12 mouse cellular contexts compared by ENCODE assay signal in genomic region chr12:102698089-102698684, GRCm38 (mm10). TPM values are rescaled to one million over a fixed set of nuclear protein-coding genes. Genes with fewer than 3 reads are reported as not detected.
DNase-seq lines count a peak whose midpoint lies in the region; ATAC-seq and TF ChIP-seq lines count a peak whose summit lies in the region.
"Had no signal": no experiment of that assay in that cellular context is flagged by ENCODE, and none has a peak within 500 bp of the region (broad histone marks: within the 10 kb centered on the region; RNA-seq: fewer than 3 reads in every experiment).

No protein-coding gene starts in this region.

- H3K27ac ChIP-seq in heart, embryonic 16.5 days (ENCODE audit: low read length): peak overlapping the region; percentile 36; the same call in 1 of the 2 replicates
- peak overlapping the region; percentile 76 for H3K27ac ChIP-seq in intestine, postnatal 0 days (ENCODE audit: low read depth, low read length)
- no peak overlapping the region for H3K27ac ChIP-seq in neural tube, embryonic 14.5 days (ENCODE audit: low read depth, low read length)

- peak overlapping the region; percentile 56; the same call in 1 of the 2 replicates for H3K9ac ChIP-seq in heart, embryonic 16.5 days (ENCODE audit: low read length)
- H3K9ac ChIP-seq in intestine, postnatal 0 days (ENCODE audit: low read depth, low read length): 0 out of 2 replicates have a peak overlapping the region, but pooled peaks have one; percentile 26
- no peak overlapping the region for H3K9ac ChIP-seq in neural tube, embryonic 14.5 days (replicated peaks; ENCODE audit: low read depth, low read length)

- intact Hi-C loops in heart, postnatal 10 days (cut with DNase I): no loop called here

- H3K4me2 ChIP-seq in heart, embryonic 16.5 days (ENCODE audit: low read depth, low read length): 0 out of 2 replicates have a peak overlapping the region, but pooled peaks have one; percentile 14
- peak overlapping the region; percentile 30 for H3K4me2 ChIP-seq in intestine, postnatal 0 days (replicated peaks; ENCODE audit: low read depth)
- no peak overlapping the region for H3K4me2 ChIP-seq in neural tube, embryonic 14.5 days (ENCODE audit: low read depth, low read length)

- DNase-seq in heart, postnatal 10 days: no peak
- DNase-seq in embryo, embryonic 11 days: peak; percentile 57
- DNase-seq in adipocyte (ENCODE audit: low spot score): no peak
- no peak for DNase-seq in left cerebral cortex, adult 9 months (ENCODE audit: low spot score in 2 of 2)
- DNase-seq in spleen, postnatal 4 days (ENCODE audit: low spot score in 2 of 2): no peak
- DNase-seq: cerebellum, adult 2 months had no signal

- TF ChIP-seq CTCF in intestine, postnatal 0 days (IDR thresholded peaks at IDR 0.05; ENCODE audit: low read depth): no peak

- no peaks in the 10 kb centered on the region for H3K9me3 ChIP-seq in heart, embryonic 16.5 days (replicated peaks; ENCODE audit: control insufficient read depth, low read length)
- no peaks in the 10 kb centered on the region for H3K9me3 ChIP-seq in intestine, postnatal 0 days (ENCODE audit: control insufficient read depth)
- no peaks in the 10 kb centered on the region for H3K9me3 ChIP-seq in neural tube, embryonic 14.5 days (ENCODE audit: control insufficient read depth, low read length)

- H3K4me3 ChIP-seq in heart, embryonic 16.5 days (ENCODE audit: low read length): no peak overlapping the region
- no peak overlapping the region for H3K4me3 ChIP-seq in intestine, postnatal 0 days (ENCODE audit: low read depth, low read length)
- no peak overlapping the region for H3K4me3 ChIP-seq in neural tube, embryonic 14.5 days (ENCODE audit: low read depth, low read length)

- no peaks in the 10 kb centered on the region for H3K27me3 ChIP-seq in heart, embryonic 16.5 days (ENCODE audit: control insufficient read depth, insufficient read depth, low read length)
- H3K27me3 ChIP-seq in intestine, postnatal 0 days (replicated peaks; ENCODE audit: control insufficient read depth, insufficient read depth, low read length): no peaks in the 10 kb centered on the region
- no peaks in the 10 kb centered on the region for H3K27me3 ChIP-seq in neural tube, embryonic 14.5 days (ENCODE audit: control insufficient read depth, insufficient read depth, low read length)

- H3K4me1 ChIP-seq in heart, embryonic 16.5 days (ENCODE audit: control insufficient read depth, insufficient read depth, low read length): peaks cover 30% of the 10 kb centered on the region
- peaks cover 42% of the 10 kb centered on the region for H3K4me1 ChIP-seq in intestine, postnatal 0 days (replicated peaks; ENCODE audit: control insufficient read depth, insufficient read depth, low read length)
- peaks cover 31% of the 10 kb centered on the region for H3K4me1 ChIP-seq in neural tube, embryonic 14.5 days (ENCODE audit: control insufficient read depth, insufficient read depth, low read length)

- H3K36me3 ChIP-seq in heart, embryonic 16.5 days (ENCODE audit: control insufficient read depth, insufficient read depth): no peaks in the 10 kb centered on the region
- no peaks in the 10 kb centered on the region; the same call in 1 of the 2 replicates for H3K36me3 ChIP-seq in intestine, postnatal 0 days (ENCODE audit: control insufficient read depth, insufficient read depth)
- H3K36me3 ChIP-seq in neural tube, embryonic 14.5 days (ENCODE audit: control insufficient read depth, insufficient read depth, low read length): no peaks in the 10 kb centered on the region

- WGBS in heart, embryonic 16.5 days: 63% methylated on average over 1 of the region's 1 CpGs
- 25% methylated on average over 1 of the region's 1 CpGs for WGBS in intestine, postnatal 0 days
- 8% methylated on average over 1 of the region's 1 CpGs for WGBS in neural tube, embryonic 14.5 days

- ATAC-seq in heart, embryonic 16.5 days (replicated peaks; ENCODE audit: extremely low read depth, insufficient read depth, low FRiP score): peak; percentile 39
- ATAC-seq in intestine, postnatal 0 days: peak; percentile 76
- ATAC-seq in neural tube, embryonic 14.5 days (ENCODE audit: low read depth): peak; percentile 21; the same call in 1 of the 2 replicates

RNA-seq across cellular contexts. Expression of gene Itpk1, which starts 6.5 kb away (rescaled TPM):
- 7.2 and 8.8 TPM in 2 replicates for polyA plus RNA-seq in heart, embryonic 16.5 days (2015; fragmentation: Nextera tagmentation; extraction: Ambion mirVana)
- 10 to 100 TPM in 1 of 2 experiments, 1 to 10 TPM in 1; 9.6 to 11.2 TPM for total RNA-seq in heart, postnatal 10 days (2021)
- 56.3 and 57.4 TPM in 2 replicates for polyA plus RNA-seq in intestine, postnatal 0 days (2015; fragmentation: Nextera tagmentation; extraction: Ambion mirVana)
- polyA plus RNA-seq in neural tube, embryonic 14.5 days (2014; fragmentation: Nextera tagmentation; extraction: Ambion mirVana): 34.8 and 40.6 TPM in 2 replicates

RNA-seq across cellular contexts. Expression of gene Moap1, which starts 45.3 kb away (rescaled TPM):
- 19.0 and 19.5 TPM in 2 replicates for polyA plus RNA-seq in heart, embryonic 16.5 days (2015; fragmentation: Nextera tagmentation; extraction: Ambion mirVana)
- 10 to 100 TPM in 1 of 2 experiments, 1 to 10 TPM in 1; 9.1 to 10.5 TPM for total RNA-seq in heart, postnatal 10 days (2021)
- polyA plus RNA-seq in intestine, postnatal 0 days (2015; fragmentation: Nextera tagmentation; extraction: Ambion mirVana): 10.8 and 12.2 TPM in 2 replicates
- 68.8 and 81.1 TPM in 2 replicates for polyA plus RNA-seq in neural tube, embryonic 14.5 days (2014; fragmentation: Nextera tagmentation; extraction: Ambion mirVana)

RNA-seq across cellular contexts. Expression of gene Tmem251, which starts 45.4 kb away (rescaled TPM):
- polyA plus RNA-seq in heart, embryonic 16.5 days (2015; fragmentation: Nextera tagmentation; extraction: Ambion mirVana): 7.7 and 8.3 TPM in 2 replicates
- 1 to 10 TPM; 4.8 to 5.5 TPM for total RNA-seq in heart, postnatal 10 days (2021)
- 22.7 and 23.6 TPM in 2 replicates for polyA plus RNA-seq in intestine, postnatal 0 days (2015; fragmentation: Nextera tagmentation; extraction: Ambion mirVana)
- polyA plus RNA-seq in neural tube, embryonic 14.5 days (2014; fragmentation: Nextera tagmentation; extraction: Ambion mirVana): 12.4 and 12.6 TPM in 2 replicates

RNA-seq across cellular contexts. Expression of gene Gm28051, which starts 59.4 kb away (rescaled TPM):
- not detected in 2 replicates for polyA plus RNA-seq in heart, embryonic 16.5 days (2015; fragmentation: Nextera tagmentation; extraction: Ambion mirVana)
- total RNA-seq in heart, postnatal 10 days (2021): not detected
- not detected in 2 replicates for polyA plus RNA-seq in intestine, postnatal 0 days (2015; fragmentation: Nextera tagmentation; extraction: Ambion mirVana)
- not detected in 2 replicates for polyA plus RNA-seq in neural tube, embryonic 14.5 days (2014; fragmentation: Nextera tagmentation; extraction: Ambion mirVana)
- total RNA-seq: ES-E14; hematopoietic stem cell, adult 5-6 weeks; megakaryocyte progenitor cell, adult 5-6 weeks had no signal
- polyA plus RNA-seq: cerebellum, adult 2 months had no signal

RNA-seq across cellular contexts. Expression of gene Gon7, which starts 59.4 kb away (rescaled TPM):
- polyA plus RNA-seq in heart, embryonic 16.5 days (2015; fragmentation: Nextera tagmentation; extraction: Ambion mirVana): 20.0 and 27.2 TPM in 2 replicates
- 10 to 100 TPM; 10.6 to 11.7 TPM for total RNA-seq in heart, postnatal 10 days (2021)
- polyA plus RNA-seq in intestine, postnatal 0 days (2015; fragmentation: Nextera tagmentation; extraction: Ambion mirVana): 16.5 and 17.0 TPM in 2 replicates
- 46.9 and 54.2 TPM in 2 replicates for polyA plus RNA-seq in neural tube, embryonic 14.5 days (2014; fragmentation: Nextera tagmentation; extraction: Ambion mirVana)

Comparison
In these comparisons a context has a peak if more than half of its experiments do, and no peak if none do; other contexts are left out.
1. ATAC-seq: peak in every context shown above with its lines; median percentile 76 in intestine, postnatal 0 days; 39 in heart, embryonic 16.5 days; 21 in neural tube, embryonic 14.5 days.